Mouse (Mus musculus) heart, postnatal 0 days (tissue): Measurements from ENCODE around the gene Lmntd1.

Experiments used
- CTCF ChIP-seq: IDR thresholded peaks from 2 replicates; pipeline ENCODE4 v1.5.1; 2016; ENCODE audit warnings: antibody characterized with exemption, control low read depth, low read depth
- EP300 ChIP-seq: IDR thresholded peaks from 2 replicates; pipeline ENCODE4 v1.6.1; 2016; ENCODE audit warnings: antibody characterized with exemption, low read depth

- TF ChIP-seq CTCF (no peak), EP300 (no peak)
These were observed 291.9 kb downstream of the Lmntd1 start for GRCm38 (mm10) chr6:145322246-145322645.
